Mouse (Mus musculus) embryo, embryonic 11.5 days (tissue): ENCODE results near the gene Cmah.

ENCODE experiments used
- DNase-seq: peaks from one replicate; pipeline ENCODE4 v3.0.0-alpha.2; 2012; ENCODE audit warnings: low read depth, low spot score

Gene Cmah

DNA sequence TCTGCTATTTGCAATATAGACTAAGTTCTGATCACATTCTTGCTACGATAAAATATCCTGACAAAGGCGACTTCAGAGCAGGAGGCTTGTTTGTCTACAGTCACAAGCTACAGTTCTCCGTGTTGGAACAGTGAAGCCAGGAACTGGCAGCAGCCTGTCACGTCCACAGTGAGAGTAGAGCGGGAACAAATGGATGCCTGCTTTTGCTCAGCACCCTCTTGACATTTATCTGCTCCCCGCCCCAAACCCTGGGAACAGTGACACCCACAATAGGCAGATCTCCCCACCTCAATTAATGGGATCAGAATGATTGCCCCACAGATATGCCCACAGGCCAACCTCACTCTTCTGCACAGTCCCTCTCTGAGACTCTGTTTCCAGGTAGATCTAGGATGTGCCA, 153.6 kb downstream of the Cmah start:
- DNase-seq, result no peak

DNA sequence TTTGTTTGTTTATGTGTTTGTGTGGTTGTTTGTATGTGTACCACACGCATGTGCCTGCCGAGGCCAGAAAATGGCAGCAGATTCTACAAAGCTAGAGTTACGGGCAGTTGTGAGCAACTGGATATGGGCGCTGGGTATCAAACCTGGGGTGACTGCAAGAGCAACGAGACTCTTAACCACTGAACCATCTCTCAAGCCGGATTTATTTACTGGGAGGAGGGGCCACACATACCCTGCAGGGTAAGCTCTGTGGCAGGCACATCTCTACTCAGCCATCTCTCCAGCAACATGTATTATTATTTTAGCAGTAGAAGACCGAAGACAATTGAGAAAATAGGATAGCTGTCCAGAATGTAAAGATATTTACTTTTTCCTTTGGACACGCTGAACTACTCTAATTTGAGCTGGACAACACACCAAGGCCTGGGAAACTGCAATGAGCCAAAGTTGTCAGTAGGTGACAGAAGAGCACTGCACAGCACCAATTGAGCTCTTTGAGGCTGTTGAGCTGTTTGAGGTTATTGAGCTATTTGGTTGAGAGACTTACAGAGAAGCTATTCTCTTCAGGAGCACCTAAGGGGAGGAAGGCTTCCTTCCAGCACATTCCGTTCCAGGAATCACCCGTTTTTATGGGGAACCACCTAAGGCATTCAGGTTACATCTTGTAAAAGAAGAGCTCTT, 154.6 kb downstream of the Cmah start:
- DNase-seq, result peak; percentile 30

DNA sequence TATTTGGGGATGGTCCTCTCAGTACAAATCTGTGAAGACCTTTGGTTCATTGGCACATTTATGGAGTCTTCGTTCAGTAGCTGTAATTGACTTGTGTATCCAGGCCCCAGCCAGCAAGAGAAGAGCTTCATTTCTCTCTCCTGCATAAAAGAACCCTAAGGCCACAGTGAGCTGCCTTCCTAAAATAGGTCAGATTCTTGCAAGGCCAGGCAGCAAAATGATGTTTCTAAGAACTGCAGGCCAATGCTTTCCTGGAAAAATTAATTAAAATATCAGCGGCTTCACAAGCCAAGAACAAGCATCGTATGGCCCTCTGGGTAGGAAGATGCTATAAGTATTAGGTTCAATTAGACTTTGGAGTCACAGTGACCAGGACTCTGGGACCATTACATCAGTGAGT, 156.5 kb downstream of the Cmah start:
- DNase-seq, result no peak

DNA sequence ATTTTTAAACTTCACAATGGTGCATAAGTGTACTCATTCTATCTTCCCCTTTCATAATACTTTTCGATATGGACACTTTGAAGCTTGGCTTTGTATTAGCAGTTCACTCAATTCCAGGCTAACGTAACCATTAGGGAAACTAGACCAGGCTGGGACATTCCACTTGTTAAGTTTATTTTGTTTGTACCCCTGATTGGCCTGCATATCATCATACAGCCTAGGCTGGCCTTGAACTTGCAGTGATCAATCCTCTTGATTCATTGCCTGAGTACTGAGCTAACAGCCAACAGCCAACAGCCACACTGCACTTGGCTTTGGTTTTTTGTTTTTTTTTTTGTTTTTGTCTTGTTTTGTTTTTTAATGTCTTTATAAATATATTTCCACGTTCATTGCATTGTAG, 157.6 kb downstream of the Cmah start:
- DNase-seq, result no peak

DNA sequence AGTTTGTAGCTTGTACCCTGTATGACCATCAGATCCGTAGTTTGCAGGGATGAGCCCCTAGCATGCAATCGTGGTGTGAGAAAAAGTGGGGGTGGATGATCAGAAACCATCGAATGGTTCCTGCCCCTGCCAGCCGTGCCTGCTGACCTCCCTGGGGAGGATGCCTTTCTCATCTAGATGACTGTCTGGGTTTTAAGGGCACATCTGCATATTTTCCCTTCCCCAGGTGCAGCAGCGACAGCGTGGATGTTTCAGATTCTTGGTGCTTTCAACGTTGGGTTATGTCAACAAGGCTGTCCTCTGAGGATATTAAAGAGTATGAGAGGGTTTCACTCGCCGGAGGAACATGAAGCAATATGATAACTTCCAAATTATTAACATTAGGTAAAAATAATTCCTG, 158.8 kb downstream of the Cmah start:
- no peak for DNase-seq

DNA sequence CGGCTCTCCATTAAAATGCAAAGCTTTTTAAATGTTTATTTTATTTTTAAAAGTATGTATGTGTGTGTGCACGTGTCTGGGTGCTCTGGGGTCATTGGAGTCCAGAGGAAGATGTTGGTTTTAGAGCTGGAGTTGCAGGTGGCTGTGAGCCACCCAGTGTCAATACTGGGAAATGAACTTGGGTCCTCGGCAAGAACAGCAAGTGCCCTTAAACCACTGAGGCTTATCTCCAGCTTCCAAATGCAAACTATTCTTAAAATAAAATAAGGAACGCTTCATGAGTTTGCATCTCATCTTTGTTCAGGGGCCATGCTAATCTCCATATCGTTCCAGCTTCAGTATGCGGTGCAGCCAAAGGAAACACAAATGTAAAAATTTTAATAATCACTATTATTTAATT, 159.2 kb downstream of the Cmah start:
- DNase-seq, result no peak

DNA sequence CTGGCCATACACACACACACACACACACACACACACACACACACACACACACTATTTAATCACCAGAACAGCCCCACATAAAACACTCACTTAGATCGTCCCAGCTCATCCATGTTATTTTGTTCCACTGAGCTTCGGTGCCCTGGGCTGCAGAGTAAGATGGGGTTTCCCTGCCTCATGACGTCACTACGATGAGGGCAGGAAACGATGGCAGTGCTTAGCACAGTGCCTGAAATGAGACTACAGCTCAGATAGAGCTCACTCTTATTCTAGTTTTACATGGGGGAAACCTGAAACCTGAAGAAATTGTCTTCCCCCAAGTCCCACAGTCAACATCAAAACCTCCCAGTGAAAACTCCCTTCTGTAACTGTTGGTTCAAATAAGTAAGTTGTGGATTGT, 159.9 kb downstream of the Cmah start:
- DNase-seq, result no peak

DNA sequence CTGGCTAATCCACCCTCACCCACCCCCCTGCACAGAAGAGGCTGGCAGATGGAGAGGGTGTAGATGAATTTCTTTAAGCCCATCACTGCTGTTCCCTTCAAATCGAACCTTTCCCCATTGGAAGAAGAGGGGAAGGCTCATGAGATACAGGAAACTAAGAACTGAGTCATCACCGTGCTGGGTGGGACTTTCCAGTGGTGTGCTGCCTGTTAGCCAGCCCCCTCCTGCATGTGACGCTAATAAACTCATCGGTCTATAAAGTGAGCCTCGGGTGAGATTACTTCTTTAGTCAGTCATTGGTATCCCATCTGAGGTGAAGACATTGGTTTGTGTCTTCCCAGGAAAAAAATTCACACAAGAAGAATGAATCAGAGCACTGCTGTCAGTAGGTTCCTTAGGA, 160.3 kb downstream of the Cmah start:
- no peak for DNase-seq

DNA sequence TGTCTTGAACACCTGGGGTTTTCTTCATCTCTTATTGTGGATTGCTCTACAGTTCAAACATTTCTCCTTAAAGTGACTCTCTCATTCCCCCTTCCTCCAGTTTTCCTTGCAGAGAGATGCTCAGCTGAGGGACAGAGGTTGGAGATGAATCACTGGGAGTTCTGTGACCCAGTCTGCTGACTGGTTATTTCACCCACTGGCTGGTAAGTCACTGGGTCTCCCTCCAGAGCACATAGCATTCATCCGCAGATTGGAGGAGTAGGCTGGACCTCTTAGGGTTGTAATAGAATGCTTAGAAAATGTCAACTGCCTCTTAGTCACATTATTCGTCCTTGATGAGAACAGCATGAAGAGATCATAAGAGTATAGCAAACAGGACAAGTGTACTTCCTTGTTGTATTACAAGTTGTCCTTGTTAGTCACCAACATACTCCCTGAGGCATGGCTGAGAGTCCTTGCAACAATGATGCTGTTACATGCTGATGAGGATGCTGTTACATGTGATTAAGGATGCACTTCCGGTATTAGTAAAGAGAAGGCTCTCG, 161.4 kb downstream of the Cmah start:
- DNase-seq, result no peak

DNA sequence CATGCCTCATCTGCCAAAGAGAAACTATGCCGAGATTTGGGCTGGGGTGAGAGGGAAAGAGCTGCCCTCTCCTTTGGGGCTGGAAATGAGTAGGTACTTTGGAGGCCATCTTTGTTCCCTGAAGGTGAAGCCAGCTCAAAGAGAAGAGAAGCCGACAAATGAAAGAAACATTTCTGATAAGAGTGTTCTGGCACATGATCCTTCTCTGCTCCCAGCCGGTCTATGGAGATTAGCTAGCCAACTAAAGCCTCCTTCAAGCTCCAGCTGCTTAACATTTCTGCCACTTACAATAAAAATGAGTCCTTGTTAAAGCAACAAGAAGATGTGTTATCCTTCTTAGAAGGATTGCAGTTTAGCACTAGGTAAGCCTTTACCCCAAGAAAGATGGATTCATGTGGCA, 162.3 kb downstream of the Cmah start:
- no peak for DNase-seq

DNA sequence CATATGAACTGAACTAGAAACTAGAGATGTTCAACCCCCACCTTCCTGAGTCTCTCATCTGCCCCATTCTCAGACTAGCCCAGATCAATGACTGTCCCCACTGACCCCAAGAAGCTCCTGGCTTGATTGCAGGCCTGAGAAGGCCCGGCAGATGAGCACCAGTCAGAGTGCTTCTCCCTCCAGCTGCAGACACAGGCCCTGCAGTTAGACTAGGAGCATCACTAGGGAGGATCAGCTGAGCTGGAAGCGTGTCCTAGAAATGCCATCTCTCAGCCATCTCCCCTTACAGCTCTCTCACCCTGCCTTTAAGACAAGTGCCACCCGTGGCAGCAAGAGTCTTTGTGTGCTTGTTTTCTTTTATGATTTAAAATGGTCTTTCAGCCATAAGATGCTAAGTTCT, 162.8 kb downstream of the Cmah start:
- DNase-seq, result no peak

DNA sequence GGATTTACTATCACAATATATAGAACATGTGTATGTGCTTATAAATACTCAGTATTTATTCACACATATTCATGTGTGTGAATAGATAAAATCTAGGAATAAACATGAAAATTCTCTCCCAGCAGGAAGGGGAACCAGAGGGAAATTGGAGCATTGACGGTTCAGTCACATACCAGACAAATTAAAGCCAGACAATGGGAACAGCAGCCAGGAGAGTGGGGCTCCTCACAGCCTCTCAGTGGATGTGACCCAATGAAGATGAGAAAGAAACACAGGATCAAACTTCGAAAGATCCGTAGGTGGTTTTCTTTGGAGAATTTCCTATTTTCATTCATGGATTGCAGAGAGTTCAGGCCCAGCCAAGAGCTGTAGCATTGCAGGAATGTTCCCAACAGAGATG, 163.9 kb downstream of the Cmah start:
- DNase-seq, result no peak

DNA sequence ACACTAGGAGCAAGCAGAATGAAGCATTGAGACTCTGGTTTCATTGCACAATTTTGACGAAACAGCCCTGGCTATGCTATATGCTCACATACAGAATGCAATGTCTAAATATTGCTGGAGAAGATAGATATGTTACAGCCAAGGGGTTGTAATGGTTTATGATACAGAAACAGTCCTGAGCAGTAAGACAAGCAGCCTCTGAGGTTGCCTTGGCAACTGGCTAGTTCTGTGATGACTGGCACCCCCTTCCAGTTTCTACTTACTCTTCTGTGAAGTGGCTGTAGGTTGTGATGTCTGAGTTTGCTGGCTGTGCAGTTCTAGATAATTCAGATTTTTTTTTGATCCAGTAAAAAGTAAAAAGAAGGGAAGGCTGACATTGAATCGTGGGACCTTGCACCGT, 166.6 kb downstream of the Cmah start:
- no peak for DNase-seq

DNA sequence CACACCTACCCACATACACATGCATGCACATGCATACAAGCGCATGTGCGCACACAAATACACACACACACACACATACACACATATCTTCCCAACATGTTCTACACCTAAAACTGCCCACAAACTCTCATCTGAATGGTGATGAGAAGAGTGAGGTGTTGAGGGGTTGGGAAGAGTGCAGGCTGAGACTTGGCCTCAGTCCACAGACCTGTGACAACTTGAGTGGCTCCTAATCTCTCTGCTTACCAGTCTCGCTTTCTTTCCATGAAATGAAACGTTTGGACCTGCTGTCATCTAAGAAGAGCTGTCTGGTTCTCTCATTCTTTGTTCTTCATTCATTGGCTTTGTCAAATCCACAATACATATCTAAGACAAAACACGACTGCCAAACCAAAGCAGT, 169.1 kb downstream of the Cmah start:
- no peak for DNase-seq

DNA sequence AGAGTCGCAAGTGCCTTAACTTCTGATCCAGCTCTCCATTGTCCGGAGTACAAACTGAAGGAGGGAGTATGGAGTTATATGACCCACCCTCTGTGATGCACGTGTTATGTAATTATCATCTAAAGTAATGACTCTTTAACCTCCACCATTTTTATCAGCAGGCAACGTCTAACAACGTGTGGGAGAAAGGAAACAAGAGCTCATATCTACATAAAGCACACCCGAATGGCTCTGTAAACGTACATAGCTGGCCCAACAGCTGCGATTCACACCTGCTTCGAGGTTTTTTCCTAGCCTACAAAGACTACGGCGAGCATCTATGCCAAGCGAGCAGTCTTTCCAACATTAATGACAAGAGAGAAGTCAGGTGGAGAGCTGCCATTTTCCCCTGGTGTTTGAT, 169.8 kb downstream of the Cmah start:
- DNase-seq, result no peak

DNA sequence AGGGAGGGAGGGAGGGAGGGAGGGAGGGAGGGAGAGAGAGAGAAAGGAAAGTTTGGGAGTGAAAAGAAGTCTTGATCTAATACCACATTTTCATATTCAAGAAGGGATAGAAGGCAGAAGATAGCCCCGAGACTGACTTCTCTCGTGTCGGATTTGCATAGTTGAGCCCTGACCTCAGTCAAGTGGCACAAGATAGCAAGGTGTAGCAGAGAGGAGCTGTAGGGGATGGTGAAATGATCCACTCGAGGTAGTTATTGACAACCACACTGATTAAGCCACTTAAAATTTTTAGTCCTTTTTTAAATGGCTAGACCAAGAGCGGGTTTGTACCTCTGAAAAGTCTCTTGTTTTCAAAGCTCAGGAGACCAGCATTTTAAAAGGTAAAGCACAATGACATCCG, 171.1 kb downstream of the Cmah start:
- DNase-seq, result no peak

DNA sequence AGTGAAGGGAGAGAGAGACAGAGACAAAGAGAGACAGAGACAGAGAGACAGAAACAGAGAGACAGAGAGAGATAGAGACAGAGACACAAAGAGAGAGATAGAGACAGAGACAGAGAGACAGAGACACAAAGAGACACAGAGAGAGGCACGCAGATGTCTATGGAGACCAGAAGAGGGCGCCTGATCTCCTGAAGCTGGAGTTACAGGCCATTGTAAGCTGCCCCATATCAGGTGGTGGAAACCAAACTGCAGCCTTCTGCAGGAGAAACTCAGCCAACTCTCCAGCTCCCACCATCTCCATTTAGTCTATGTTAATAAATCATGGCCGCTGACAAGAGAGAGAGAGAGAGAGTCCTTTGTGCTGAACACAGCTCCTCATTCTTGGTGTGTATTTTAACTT, 172.3 kb downstream of the Cmah start:
- DNase-seq, result peak; percentile 17

DNA sequence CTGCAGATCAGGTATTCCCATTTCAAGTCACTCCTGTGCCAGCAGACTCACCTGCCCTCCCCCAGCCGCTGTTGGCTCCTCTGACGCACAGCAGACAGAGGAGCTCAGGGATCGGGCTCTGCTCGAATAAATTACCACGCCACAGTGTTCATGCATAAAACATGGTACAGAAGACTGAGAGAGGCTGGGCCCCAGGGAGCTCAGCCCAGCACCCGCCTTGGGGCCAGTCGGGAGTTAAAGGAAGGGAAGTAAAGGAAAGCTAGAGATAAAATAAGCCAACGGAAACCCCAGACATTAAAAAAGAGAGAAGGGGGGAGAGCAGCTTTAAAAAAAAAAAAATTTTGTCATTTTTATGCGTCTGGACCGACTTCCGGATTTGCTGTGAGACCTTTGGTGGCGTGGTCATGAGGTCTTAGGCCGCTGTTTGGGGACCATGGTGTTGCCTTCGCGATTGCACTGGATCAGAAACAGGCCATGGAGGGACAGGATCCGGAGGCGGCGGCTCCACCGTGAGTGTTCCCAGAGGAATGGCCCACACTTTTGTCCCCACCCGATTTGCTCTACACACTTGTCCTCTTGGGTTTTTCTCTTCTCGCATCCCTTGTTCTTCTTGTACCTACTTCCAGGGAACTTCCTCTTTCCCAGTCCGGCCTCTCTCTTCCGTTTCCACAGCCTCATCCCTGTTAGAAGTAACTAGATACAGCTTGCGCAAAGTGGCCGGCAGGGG, 174.1 kb downstream of the Cmah start:
- DNase-seq, result no peak

DNA sequence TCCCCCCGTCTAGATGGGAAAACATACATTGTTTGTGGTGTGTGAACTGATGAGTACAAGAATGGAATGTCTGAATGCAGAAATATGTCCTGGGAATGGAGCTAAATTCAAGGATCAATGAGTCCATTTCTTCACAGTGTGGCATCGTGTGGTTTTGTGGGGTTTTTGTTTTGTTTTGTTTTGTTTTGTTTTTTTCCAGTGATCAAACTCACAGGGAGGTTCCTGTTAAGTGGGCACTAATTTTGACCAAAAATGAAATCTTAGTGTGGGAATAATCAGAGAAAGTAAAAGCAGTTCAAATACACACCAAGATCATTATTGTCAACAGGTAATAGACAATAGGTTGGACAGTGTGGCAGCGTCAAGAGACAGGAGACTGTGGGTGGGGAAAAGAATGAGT, 174.7 kb downstream of the Cmah start:
- no peak for DNase-seq

DNA sequence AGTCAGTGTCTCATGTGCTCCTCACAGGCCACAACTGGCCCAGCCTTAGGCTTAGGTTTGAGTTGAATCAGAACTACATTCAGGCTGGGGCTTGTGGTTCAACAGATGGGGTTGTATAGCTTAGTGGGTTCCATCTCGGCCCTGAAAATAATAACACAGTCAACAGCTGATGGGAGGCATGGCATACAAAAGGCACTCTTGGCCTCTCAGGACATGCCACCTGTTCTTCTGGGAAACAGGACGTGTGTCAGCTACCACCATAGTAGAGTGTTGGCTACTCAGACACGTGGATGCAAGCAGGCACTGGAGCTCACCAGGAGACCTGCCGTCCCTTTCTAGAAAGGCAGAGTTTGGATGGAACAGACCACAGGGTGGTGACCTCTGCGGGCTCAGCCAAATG, 178.6 kb downstream of the Cmah start:
- DNase-seq, result no peak

DNA sequence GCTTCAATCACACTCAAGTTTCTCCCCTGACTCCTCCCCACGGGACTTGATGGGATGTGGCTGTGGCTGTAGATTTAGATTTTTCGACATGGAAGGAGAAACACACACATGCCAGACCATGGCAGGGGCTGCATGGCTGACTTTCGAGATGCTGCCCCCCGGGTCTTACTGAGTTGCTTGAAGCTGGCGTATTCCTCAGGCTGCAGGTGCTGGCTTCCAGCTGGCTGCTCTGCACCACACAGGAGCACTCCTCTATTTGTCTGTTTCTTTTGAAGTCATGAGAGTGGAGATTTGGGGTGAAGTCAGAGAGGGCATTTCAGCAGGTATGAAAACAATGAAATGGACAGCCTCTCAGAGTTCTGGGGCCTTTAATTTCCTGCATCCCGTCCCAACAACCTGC, 180.0 kb downstream of the Cmah start:
- DNase-seq, result no peak

DNA sequence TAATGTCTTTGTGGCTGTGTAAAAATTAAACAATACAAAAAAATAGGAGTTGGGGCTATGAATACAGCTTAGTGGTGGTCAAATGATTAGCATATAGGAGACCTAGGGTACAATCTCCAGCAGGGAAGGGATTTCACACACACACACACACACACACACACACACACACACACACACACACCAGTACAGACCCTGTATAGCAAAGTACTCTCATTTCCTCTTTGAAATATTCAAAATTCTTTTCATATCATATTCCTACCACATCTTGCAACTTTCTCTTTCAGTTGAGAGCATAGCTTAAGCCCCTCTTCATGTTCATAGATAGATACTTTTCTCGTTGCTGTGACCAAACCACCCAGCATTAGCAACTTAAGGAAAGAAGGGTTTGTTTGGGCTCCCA, 181.7 kb downstream of the Cmah start:
- DNase-seq, result no peak

DNA sequence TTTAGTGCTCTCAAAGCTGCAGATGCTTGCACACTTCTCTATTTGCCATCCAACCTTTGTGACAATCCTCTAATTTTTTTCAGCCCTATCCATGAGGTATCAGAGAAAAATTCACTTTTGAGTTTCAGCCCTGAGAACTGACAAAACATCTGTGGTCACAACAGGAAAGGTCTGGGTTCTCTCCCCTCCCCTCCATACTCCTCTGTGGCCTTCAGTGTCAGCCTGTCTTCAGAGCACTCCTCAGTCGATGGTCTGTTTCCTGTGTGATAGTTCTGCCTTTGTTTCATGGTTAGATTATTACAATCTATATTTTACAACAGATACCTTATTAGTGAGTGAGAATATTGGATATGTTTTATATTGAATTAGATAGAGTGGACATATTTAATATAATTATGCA, 184.2 kb downstream of the Cmah start:
- DNase-seq, result no peak
